Mouse (Mus musculus): ENCODE measurements around the gene Zmat5. TPM values are rescaled to one million over a fixed set of nuclear protein-coding genes. Genes with fewer than 3 reads are reported as not detected.

The Zmat5 gene
- polyA plus RNA-seq (2012; rRNA removed), result 51.7 and 52.4 TPM in 2 replicates

GRCm38 (mm10) chr11:4704072-4704964 is at the start of gene Zmat5, which contains the start of gene Uqcr10:
Zmat5 (plus strand) TSS chr11:4704678.
Uqcr10 (minus strand) TSS chr11:4704342.
- peak; percentile 90 for DNase-seq (ENCODE audit: low read depth, low spot score)
- WGBS, result under 1% methylated on average over 47 of the region's 47 CpGs

GRCm38 (mm10) chr11:4659818-4660217 is 44.7 kb upstream of the Zmat5 start:
- WGBS, result 42% methylated on average over 1 of the region's 1 CpGs
- no peak for DNase-seq (ENCODE audit: low read depth, low spot score)

DNA sequence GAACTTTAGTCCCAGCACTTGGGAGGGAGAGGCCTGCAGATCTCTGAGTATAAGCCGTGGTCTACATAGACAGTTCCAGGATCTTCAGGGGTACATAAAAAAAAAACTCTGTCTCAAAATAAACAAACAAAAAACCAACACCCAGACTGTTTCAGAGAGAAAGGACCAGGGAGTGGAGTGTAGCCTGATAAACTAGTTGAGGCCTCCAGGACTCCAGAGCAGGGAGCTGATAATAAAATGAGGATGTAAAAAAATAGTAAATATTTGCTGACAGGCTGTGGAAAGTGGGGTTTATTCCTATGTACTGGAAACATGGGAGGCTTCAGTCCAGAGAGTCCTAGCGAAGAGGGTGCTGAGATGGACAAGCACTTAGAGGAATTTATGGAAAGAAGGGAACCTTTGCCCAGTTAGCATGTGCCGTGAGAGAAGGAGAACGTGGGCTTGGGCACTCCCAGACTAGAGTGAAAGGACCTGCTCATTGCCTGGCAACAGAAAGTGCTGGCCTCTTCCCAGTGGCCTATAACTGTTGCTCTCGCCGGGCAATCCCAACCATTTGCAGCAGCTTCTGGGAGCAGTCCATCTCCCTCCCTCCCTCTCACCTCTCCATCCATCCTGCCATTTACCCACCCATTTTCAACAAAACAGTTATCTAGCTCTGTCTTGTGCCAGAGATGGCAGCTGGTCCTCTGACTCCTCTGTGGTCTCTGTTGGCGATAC is 44.0 kb upstream of the Zmat5 start:
- no peak for DNase-seq (ENCODE audit: low read depth, low spot score)
- 32% methylated on average over 7 of the region's 7 CpGs for WGBS

DNA sequence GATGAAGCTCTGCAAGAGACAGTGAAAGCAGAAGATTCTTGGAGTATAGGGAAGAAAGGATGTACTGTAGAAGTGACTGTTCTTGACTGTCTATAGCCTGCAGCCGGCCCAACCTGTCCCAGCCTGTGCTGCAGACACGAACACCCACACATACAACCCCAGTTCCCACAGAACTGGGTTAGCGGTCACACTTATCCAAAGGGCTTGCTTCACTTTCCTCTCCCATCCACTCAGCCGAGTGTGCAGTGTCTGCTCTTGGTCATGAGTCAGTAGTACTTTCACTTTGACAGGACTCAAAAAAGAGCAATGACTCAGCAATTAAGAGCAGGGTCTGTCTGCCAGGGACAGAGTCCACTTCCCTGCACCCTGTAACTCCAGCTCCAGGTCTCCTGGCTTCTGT is 43.2 kb upstream of the Zmat5 start:
- no peak for DNase-seq (ENCODE audit: low read depth, low spot score)
- WGBS, result 46% methylated on average over 4 of the region's 4 CpGs

GRCm38 (mm10) chr11:4661871-4662495 is 42.5 kb upstream of the Zmat5 start:
- no peak for DNase-seq (ENCODE audit: low read depth, low spot score)
- WGBS, result 83% methylated on average over 10 of the region's 10 CpGs

DNA sequence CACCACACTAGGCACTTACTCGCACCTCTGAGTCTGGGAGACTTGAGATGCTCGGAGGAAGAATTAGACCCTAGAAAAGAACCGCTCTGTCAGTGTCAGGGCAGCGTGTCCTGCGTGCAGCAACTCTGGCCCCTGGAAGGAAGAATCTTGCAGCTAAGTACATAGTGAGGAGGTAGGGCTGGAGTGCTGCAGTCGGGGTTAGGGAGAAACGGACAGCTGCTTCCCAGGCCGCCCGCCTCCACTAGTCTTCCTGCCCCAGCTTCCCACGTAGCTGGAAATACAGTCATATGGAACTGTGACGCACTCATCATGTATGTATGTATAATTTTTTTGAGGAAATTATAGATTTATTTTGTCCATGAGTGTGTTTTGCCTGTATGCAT is 42.0 kb upstream of the Zmat5 start:
- 95% methylated on average over 11 of the region's 11 CpGs for WGBS
- DNase-seq (ENCODE audit: low read depth, low spot score), result no peak

DNA sequence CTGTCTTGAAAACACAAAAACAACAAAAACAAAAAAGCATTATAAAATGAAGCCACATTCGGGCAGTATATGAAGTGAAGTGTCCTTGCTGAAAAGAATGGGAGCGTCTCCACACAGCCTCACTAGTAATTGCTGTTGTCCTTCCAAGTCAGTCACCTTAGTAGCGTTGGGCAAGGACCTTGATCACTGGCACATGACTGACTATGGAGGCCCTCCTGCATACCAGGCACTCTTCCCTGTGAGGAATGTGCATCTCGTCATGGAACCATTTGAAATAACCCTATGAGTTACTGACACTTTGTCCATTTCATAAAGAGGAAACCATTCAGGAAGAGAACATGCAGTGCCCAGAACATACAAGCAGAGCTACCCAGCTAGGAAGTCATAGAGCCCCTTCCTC is 32.7 kb upstream of the Zmat5 start:
- WGBS, result 74% methylated on average over 4 of the region's 4 CpGs
- no peak for DNase-seq (ENCODE audit: low read depth, low spot score)

DNA sequence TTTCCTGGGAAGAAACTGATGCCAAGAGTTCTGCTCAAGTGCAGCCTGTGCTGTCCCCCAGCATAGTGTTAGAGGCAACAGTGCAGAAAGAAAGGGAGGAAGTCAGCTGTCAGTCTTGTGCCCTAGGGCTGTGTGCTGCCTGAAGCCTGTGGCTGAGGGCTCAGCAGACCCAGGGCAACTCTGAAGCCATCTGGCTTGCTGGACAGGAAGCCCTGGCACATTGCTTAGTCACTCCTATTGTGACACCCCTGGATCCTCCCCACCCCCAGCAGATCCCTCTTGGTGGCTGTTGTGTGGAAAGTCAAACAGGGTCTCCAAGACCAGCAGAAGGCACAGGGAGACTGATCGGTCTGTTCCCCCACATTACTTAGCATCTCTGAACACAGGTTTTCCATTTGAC is 29.9 kb upstream of the Zmat5 start:
- DNase-seq (ENCODE audit: low read depth, low spot score), result no peak
- 32% methylated on average over 1 of the region's 1 CpGs for WGBS

DNA sequence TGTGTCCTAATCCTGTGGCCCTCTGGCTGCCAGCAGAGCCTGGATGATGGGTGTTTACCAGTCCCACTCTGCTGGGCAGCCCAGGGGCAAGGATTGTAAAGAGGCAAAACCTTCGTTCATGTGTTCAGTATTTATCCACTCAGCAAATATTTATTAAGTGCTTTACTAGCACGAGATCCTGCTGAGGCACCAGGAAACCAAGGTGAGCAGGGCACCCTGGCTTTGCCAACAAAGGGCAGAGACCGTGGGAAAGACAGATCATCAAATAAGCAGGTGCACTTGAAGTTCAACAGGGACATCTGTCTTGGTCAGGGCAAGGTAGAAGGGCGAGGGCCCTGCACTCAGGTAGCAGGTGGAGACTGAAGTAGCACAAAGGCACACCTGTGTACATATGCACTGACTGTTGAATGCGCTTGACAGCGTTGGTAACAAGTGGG is 29.3 kb upstream of the Zmat5 start:
- WGBS, result 39% methylated on average over 6 of the region's 6 CpGs
- peak; percentile 53 for DNase-seq (ENCODE audit: low read depth, low spot score)

DNA sequence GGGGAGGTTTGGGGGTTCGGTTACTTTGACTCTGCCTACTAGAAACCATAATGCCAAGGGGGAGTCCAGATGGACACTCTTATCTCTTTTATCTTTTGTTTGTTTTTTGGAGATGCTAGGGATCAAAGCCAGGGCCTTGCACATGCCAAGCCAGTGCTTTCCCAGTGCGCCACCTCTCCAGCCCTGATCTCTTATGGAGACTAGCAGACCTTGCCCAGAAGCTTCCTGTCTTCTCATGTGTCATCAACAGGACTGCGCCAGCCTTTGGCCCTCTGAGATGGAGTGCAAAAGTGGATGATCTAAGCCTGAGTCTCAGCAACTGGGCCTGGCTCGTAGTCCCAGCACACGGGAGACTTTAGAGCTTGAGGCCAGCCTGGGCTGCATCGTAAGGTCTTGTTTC is 28.8 kb upstream of the Zmat5 start:
- 41% methylated on average over 6 of the region's 6 CpGs for WGBS
- DNase-seq (ENCODE audit: low read depth, low spot score), result no peak

DNA sequence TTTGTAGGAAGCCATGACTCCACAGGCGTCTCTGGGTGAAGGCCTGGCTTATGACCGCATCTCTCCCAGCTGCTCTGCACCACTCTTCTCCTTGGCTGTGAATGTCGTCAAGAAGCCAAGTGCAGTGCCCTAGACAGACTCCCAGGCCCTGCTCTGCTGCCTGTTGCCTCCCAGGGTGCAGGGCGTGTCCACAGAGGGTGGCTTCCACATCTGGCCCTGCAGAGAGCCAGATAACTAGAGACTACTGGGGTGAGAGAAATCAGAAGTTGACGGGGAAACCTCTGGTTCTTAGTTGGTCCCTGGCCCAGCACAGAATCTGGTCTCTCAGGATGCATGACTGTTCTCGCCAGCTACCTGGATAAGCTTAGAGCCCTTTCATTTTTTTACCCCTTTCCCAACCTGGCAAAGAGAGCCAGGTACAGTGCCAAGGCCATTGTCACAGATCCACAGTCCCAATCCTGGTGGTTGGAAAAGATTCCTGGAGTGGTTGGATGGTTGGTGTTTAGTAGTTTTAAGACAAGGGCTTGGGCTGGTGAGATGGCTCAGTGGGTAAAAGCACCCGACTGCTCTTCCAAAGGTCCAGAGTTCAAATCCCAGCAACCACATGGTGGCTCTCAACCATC is 27.1 kb upstream of the Zmat5 start:
- no peak for DNase-seq (ENCODE audit: low read depth, low spot score)
- WGBS, result 58% methylated on average over 7 of the region's 7 CpGs

GRCm38 (mm10) chr11:4678700-4679440 is 25.6 kb upstream of the Zmat5 start:
- WGBS, result 82% methylated on average over 13 of the region's 13 CpGs
- no peak for DNase-seq (ENCODE audit: low read depth, low spot score)

DNA sequence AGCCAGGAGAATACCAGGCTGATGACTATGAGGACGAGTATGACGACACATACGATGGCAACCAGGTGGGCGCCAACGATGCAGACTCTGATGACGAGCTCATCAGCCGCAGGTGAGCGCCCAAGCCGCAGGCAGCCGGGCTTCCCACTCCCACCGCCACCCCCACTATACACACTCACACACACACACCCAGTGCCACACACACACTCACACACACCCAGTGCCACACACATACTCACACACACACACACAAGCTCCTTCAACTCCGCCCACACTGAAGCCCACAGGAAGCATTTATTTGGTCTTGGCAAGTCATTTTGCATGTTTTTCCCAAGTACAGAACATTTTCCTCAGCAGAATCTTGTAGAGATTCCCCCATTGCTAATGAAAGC is 25.0 kb upstream of the Zmat5 start:
- WGBS, result 92% methylated on average over 12 of the region's 12 CpGs

DNA sequence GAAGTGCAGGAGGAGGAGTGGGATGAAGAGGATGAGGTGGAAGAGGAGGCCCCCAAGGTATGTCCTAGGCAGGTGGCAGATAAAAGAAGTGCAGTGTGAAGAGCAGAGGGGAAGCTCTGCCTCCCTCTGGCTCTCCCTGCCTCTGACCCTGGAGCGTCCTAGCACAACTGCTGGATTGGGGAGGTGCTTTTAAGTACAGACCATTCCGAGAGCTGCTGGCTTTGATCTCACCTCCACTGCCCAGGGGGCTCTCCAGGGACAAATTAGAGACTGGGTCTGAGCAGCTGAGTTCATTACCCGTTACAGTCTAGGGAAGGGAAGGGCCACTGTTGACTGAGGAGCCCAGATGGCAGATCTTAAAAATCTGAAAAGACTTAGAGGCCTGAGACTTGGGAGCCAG is 24.4 kb upstream of the Zmat5 start:
- DNase-seq (ENCODE audit: low read depth, low spot score), result no peak
- 81% methylated on average over 3 of the region's 3 CpGs for WGBS

More for the DNA sequence above, 25.0 kb upstream of the Zmat5 start:
- no peak for DNase-seq (ENCODE audit: low read depth, low spot score)

DNA sequence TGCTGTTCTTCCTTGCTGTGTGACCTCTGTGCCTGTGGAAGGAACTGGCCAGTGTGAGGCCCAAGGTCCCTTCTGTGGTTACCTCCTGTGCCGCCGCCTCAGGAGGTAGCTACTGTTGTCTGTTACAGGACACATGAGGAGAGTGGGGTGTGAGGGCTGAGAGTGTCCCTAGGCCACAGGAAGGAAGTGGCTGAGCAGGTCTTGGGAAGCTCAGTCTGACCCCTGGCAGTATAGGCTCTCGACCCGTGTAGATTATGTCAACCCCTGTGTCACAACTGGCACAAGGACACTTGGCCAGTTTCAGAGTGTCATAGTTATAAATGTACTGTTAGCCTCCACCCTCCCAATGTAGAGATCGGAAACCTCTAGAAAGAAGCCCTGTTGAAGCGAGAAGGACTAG is 21.0 kb upstream of the Zmat5 start:
- no peak for DNase-seq (ENCODE audit: low read depth, low spot score)
- WGBS, result 79% methylated on average over 6 of the region's 6 CpGs

DNA sequence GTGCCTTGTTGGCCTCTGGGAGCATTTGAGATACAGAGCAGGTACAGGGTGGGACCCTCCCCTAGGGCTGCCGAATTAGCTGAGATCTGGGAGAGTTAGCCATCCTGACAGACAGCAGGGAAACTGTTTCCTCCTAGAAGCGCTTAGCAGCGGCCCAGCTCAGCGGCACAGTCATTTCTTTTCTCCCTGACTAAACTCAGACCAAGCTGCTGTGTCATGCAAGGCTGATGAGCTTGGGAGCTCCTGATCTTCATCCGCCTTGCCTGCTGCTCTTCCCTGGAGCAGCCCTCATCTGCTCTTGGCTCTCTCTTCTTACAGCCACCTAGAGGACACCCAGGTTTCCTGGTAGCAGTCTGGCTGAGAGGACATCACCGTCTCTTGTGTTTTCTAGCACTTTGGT is 20.3 kb upstream of the Zmat5 start:
- WGBS, result 54% methylated on average over 6 of the region's 6 CpGs
- DNase-seq (ENCODE audit: low read depth, low spot score), result no peak

GRCm38 (mm10) chr11:4685071-4685470 is 19.4 kb upstream of the Zmat5 start:
- no peak for DNase-seq (ENCODE audit: low read depth, low spot score)
- WGBS, result 27% methylated on average over 4 of the region's 4 CpGs

GRCm38 (mm10) chr11:4685510-4685909 is 19.0 kb upstream of the Zmat5 start:
- WGBS, result 48% methylated on average over 5 of the region's 5 CpGs
- no peak for DNase-seq (ENCODE audit: low read depth, low spot score)

DNA sequence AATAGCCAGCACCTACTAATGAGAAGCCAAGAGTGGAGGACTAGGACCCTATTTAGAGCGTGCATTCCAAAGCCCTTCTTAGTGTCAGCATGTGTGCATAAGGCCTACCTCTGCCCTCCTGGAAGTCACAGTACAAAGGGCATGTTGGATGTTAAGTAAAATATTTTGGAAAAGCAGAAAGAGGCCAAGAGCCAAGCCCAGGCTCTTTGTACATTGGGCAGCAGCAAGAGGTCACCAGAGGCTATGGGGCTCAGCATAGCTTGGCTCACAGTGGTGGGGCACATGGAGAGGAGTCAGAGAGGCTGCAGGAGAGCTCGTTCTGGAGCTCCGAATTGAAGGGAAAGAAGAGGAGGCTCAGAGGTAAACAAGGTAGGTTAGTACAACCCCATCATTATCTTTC is 17.5 kb upstream of the Zmat5 start:
- WGBS, result 33% methylated on average over 3 of the region's 3 CpGs
- no peak for DNase-seq (ENCODE audit: low read depth, low spot score)
